Mouse (Mus musculus): ENCODE measurements at regions not wholly inside any gene's neighbourhood (a gene's known extent, or its start where the extent isn't known, plus 50 kb on each side); places are given as distances from the start of the nearest gene placed in this dataset.
"Not testable (repeated sequence)": the region's sequence is repeated elsewhere in the genome, so short reads cannot be mapped to it uniquely, and the experiment has no call there.

DNA sequence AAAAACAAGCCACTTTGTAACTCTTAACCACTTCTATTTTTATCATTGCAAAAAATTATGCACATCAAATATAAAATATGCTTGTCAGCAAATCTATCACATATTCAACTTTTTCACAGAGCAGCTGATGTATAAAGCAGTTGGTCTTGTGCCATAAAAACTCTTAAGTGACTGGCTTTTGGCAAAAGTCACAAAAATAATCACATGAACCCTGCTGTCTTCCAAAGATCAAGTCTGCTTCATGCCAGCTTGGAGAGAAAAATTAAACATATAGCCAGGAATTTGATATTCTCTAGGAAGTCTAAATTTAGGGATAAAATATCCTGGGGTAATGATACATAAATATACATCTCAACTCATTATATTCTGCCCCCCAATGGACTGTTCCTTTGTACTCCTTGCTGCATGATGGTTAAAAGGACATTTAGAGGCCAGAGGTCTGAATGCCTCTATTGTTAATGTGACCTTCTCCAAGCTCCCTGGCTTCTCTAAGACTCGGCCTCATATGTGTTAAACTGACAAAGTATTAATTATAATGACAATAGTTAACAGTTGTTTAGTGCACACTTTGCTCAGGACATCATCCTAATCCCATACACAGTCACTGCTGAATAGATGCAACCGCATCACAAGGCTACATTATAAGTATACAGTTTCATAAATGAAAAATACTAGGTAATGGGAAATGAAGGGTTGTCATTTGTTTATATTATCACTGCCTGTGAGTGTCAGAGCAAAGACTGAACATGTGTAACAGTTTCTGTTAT lies 422.9 kb upstream of the Hs3st1 start:
- no peak for DNase-seq

GRCm38 (mm10) chr5:40136740-40137285 lies 381.5 kb upstream of the Hs3st1 start:
- DNase-seq: no peak

- DNase-seq: no peak
Measured at GRCm38 (mm10) chr5:40124337-40124736, 369.1 kb upstream of the Hs3st1 start.

- no peak for DNase-seq
Measured at GRCm38 (mm10) chr5:40116849-40117248, 361.6 kb upstream of the Hs3st1 start.

- not testable (repeated sequence) for DNase-seq
Measured at GRCm38 (mm10) chr5:40089576-40089975, 334.3 kb upstream of the Hs3st1 start.

- peak; percentile 48 for DNase-seq
Measured at GRCm38 (mm10) chr5:40045288-40045687, 290.0 kb upstream of the Hs3st1 start.

GRCm38 (mm10) chr5:40034452-40034851 lies 279.2 kb upstream of the Hs3st1 start:
- no peak for DNase-seq

- DNase-seq: no peak
Measured at GRCm38 (mm10) chr5:40033686-40034085, 278.4 kb upstream of the Hs3st1 start.

- DNase-seq: no peak
Measured at GRCm38 (mm10) chr5:40030261-40030660, 275.0 kb upstream of the Hs3st1 start.

- DNase-seq: peak; percentile 86
Measured at GRCm38 (mm10) chr5:40015946-40016345, 260.7 kb upstream of the Hs3st1 start.

DNA sequence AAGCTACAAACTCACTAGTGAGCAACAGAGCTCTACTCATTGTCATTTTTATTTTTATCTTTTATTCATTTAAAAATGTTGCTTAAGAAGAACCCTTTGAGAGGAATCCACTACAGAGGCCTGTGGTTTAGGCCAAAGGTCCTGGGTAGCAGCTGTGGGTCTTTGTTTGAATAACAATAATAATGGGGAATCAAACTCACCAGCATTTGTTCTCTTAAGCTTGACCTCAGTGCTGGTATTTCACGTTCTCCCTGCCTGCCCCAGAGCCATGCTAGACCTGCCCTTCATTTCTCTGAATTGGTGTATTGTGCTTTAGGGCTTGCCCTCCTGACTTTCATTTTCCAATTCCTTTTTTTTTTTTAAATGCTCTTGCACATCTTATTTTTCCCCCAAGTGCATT lies 232.8 kb upstream of the Hs3st1 start:
- DNase-seq: no peak

DNA sequence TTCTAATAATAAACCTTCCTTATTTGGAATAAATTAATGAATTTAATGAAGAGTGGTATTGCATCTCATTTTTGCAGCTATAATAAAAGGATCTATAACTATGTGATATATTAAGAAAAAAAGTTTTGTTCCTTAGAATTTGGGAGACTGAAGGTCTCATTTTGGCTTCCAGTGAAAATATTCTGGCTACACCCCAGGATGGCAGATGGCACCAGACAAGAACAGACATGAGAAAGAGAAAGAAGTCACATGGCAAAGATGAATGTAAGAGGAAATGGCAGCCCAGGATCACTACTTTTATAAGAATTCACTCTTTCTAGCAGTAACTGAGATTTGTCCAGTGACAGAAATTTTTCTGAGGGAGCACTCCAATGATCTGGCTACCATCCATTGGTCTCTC lies 209.1 kb upstream of the Hs3st1 start:
- DNase-seq: no peak

- DNase-seq: no peak
Measured at GRCm38 (mm10) chr5:39960981-39961380, 205.7 kb upstream of the Hs3st1 start.

DNA sequence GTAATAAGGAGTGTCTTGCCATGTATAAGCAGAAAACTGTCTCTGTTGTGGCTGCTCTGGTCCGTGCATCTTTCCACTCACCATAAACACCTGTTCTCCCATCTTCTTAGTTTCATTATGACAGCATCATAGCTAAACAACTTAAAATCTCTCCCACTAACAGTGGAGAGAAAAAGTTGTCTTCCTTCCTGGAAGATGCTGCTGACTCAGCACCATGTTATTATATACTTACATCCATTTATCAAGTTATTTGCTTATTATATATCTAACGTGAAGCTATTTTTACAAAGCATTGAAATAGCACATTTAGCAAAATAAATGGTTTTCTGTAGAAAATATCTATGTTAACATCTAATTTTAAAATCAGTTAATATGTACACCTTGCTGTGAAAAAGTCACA lies 180.3 kb upstream of the Hs3st1 start:
- DNase-seq: no peak

- no peak for DNase-seq
Measured at GRCm38 (mm10) chr5:39931890-39932289, 176.6 kb upstream of the Hs3st1 start.

DNA sequence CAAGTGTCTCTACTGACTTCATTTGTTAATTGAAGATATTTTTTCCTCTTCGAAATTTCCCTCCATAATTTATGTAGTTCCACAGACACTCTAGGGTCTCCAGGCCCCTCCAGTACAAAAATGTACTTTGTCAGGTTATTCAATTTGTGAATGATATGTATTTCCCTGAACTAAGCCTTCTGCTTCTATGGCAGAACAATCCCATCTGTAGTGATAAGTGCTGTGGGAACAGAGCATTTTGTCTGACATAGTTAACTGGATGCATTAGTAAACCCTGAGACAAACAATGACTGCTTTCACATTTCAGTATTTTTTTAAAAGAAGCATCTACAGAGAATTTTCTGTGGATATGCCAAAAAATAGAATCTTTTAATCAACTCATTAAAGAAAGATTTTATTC lies 154.1 kb upstream of the Hs3st1 start:
- no peak for DNase-seq

- DNase-seq: no peak
Measured at GRCm38 (mm10) chr5:39871723-39872085, 116.4 kb upstream of the Hs3st1 start.

- DNase-seq: peak; percentile 57
Measured at GRCm38 (mm10) chr5:39870835-39871722, 115.8 kb upstream of the Hs3st1 start.

DNA sequence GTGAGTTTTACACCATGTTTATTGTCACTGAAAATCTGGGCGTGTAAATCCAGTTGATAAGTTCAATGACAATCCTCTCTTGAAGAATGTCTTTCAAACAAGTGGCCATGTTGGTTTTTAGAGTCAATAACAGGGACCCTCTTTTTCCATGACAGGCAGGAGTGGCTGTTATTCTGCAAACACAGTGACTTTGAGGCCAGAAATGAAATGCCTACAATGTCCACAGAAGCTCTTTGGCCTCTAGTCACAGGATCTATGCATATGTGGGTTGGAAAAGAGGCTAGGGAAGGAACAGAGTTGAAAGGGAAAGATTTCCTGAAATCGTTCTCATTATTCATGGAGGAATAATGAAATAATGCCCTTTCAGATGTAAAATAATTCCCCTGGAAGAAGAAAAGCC lies 101.9 kb upstream of the Hs3st1 start:
- DNase-seq: no peak

DNA sequence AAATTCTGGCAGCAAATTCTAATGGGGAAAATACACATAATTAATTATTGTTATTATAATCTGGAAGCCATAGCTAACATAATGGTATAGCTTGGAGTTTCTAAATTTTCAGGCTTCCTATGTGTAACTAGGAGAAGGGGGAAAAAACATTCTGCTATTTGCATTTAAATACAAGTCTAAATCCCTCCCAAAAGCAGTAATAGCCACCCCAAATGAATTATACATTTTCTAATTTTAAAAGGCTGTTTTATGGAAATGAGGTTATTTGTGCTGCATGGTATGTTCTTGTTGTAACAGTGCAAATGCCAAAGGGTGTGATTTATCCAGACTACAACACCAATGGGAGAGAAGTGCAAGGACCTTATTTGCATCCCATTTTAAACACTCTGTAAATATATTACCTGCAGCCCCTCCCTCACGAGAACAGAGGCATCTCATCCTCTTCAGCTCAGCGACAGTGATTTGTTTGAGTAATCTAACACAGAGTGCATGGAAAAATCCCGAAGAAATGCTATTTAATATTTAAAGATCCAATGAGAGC lies 101.4 kb upstream of the Hs3st1 start:
- DNase-seq: no peak

- DNase-seq: no peak
Measured at GRCm38 (mm10) chr5:39855685-39856615, 100.7 kb upstream of the Hs3st1 start.

DNA sequence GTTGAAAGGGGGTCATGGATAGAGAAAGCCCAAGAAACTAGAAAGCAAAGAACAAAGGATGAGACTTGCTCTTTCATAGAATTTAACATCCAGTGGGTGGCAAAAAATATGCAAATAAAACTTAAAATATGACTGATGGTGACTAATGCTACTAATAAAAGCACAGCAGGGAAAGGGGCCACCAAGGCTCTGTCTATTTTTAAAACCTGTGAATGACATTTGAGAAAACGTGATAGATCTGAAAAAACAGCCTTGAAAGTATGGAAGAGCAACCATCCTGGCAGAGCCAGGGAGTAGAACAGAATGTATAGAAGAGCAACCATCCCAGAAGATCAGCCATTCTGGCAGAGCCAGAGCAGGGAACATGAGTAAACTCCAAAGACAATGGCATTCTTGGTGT lies 91.9 kb upstream of the Hs3st1 start:
- no peak for DNase-seq

All from heart, adult 11 months (tissue).